Mouse (Mus musculus) thymus, postnatal 0 days (tissue): ENCODE measurements at regions not wholly inside any gene's neighbourhood (a gene's known extent, or its start where the extent isn't known, plus 50 kb on each side); places are given as distances from the start of the nearest gene placed in this dataset.
A peak's percentile ranks its signal among the peaks of the same experiment; 100 is the strongest.

Experiments used
- DNase-seq: peaks from one replicate; pipeline ENCODE4 v3.0.0-alpha.2; 2015; ENCODE audit warnings: low spot score

DNA sequence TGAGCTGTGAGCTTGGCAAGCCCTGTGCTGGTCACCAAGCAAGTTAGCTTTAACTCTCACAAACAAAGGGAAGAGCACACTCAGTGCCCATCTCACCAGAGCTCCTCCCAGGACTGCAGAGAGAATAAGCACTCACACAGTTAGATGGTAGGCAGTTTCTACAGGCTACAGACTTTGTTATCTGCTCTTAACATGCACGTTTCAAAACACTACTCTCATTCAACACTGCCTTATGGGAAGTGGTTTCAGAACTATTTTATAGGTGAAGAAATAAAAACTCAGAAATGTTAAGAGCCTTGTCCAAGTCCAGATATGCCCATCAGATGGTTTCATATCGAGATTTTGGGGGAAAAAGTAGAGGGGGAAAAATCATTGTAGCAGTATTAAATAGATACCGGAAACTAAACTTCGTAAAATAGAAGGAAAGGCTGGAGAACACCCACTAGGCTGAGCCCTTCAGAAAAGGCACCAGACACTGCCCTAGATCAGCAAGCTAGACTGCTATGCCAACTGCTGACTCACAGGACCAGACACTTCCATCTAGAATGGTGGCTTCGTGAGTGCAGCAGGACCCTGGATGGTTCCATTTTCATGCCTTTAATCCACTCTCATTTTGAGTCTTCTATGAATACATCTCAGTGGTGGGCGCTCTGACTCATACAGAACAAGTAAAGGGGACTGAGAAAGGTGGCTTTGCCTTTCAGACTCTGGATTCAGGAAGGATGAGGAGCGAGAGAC is 51.3 kb upstream of the Serbp1 start:
- peak; percentile 32 for DNase-seq

GRCm38 (mm10) chr6:67184662-67185061 is 53.3 kb upstream of the Serbp1 start:
- peak; percentile 71 for DNase-seq

- DNase-seq: peak; percentile 53
These were observed 54.3 kb upstream of the Serbp1 start for GRCm38 (mm10) chr6:67183481-67184215.

DNA sequence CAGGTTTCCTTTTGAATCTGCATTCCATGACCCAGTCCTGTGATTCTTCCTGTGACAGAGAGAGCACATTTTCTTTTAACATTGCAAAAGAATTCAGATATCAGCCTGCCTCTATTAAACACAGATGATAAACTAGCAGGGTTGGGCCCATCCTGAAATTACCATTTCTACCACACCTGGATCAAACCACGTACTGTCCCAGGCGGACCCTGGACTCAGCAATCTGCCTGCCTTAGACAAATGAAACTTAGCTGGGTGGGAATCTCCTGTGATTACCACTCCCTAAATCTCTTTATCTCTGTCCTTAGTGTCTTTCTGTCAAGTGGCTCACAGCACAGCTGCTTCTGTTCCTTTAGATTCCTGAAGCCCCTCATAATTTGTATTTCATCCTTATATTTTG is 55.5 kb upstream of the Serbp1 start:
- no peak for DNase-seq

DNA sequence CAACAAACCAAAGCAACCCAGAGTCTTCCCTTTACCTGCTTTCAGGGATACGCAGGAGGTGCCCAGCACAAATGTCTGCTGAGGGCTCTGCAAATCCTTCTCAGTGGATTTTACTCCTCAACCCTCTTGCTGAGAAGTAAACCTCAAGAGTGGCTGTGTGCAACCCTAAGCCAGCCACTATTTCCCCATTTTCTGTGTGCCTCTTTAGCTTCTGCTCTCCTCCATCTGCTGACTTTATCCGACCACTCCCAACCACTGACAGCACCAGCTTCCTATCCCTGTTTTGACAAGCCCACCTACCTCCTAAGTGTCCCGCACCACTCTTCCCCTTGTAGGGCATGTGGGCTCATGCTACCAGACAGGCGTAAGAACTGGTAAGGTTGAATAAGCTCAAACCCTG is 56.5 kb upstream of the Serbp1 start:
- no peak for DNase-seq

DNA sequence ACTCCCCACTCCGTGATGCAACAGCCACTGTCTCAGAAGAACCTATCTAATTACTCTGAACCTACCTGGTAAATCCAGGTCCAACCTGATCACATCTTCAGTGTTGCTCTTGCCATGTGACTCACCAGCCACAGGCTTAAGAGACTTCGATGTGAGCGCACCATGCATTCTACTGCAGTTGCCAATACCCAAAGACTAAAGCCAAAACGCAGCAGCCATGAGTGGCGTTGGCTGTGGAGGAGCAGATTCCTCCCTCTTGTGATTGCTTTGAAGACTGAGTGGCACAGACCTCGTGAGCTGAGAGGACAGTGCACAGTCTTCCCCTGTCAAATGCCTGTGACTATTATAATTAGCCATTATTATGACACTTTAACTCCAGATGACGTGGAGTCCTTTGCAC is 58.6 kb upstream of the Serbp1 start:
- DNase-seq: no peak

- DNase-seq: no peak
These were observed 59.4 kb upstream of the Serbp1 start for GRCm38 (mm10) chr6:67178531-67178930.

DNA sequence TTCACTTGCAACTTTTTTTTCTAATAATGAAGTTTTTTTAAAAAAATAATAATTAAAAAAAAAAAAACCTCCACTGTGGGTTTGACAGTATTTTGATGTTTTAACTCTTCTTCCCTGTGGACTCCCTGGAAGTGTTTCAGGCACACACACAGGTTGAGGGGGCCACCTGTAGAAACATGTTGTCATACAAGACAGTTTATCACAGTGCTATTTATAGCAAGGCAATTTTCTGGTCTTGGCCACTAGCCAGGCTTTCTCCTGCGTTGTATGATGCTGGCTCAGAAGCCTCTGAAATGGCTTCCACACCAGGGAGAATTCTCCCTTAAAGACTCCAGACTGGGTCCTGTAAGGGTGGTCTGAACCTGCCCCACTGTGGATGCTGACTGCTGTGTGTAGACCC is 59.9 kb upstream of the Serbp1 start:
- DNase-seq: no peak

DNA sequence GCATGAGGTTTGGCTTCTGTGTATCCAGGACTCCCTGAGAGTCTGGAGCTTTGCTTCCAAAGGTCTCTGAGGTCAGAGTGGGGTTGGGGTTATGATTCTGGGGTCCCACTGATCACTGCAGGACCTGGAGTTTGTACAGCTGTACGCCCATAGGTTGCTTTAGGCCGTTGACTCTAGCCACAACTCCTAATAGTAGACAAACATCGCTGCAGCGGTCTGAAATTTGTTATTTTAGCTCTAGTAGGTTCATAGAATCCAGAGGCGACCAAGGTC is 67.4 kb upstream of the Serbp1 start:
- DNase-seq: no peak

GRCm38 (mm10) chr6:67169873-67170673 is 67.9 kb upstream of the Serbp1 start:
- peak; percentile 81 for DNase-seq

DNA sequence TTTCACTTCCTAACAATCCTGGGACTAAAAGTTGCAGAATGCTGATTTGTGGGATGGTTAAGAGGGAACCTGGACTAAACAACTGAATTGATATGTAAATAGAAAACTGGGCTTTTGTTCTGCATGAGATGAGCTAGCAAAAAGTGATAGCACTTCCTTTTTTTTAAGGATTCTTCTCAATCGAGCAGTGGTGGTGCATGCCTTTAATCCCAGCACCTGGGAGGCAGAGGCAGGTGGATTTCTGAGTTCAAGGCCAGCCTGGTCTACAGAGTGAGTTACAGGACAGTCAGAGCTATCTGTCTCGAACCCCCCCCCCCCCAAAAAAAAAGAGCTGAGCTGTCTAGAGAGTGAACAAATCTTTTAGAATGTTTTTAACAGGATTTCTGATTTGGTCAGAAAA is 69.2 kb upstream of the Serbp1 start:
- DNase-seq: no peak

GRCm38 (mm10) chr6:67168031-67168777 is 69.8 kb upstream of the Serbp1 start:
- peak; percentile 14 for DNase-seq

- DNase-seq: no peak
These were observed 72.9 kb upstream of the Serbp1 start for GRCm38 (mm10) chr6:67165091-67165490.

GRCm38 (mm10) chr6:67163947-67164346 is 74.0 kb upstream of the Serbp1 start:
- DNase-seq: no peak

DNA sequence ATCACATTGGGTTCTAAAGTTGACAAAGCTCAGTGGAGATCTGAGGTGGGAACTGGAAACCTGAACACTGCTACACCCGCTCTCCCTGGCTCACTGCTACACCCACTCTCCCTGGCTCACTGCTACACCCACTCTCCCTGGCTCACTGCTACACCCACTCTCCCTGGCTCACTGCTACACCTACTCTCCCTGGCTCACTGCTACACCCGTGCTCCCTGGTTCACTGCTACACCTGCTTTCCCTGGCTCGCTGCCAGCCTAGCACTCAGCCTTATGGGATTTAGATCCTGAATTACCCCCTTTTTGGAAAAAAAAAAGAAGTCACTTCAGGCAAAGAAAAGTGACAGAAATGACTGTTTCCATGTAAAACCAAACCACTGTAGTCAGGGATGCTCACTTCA is 75.2 kb upstream of the Serbp1 start:
- DNase-seq: no peak

DNA sequence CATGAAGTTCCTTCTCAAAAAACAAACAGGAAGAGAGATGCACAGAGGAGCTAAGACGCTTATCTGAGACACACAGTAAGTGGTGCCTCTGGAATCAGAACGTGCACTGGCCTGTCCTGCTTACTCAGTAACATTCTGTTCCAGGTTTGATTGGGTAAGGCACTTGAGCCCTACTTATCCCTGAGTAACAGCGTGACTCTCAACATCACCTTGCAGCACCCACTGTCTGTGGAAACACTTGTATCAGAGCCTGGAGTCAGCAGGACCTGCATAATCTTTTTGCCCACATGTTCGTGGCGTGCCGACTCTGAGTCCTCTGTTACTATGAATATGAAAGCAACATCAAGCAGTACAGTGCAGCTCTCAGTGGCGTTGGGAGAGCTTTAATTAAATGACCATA is 76.4 kb upstream of the Serbp1 start:
- no peak for DNase-seq

DNA sequence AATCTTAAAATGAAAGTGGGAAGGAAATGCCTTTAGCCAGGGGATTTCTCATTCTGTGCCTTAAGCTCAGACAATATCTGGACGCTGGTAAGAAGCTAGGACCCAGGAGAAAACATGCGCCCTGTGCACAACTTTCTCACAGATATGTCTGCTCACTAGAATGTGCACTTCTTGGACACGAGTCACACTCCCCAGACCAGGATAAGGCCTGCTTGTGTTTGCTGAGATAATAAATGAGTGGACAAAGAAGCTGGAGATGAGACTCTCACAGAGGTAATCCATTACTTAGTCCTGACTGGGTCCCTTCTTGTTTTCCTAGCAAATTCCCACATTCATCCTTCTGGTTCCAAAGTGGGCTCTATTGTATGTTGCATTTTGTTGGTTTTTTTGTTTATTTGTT is 77.4 kb upstream of the Serbp1 start:
- no peak for DNase-seq

- DNase-seq: no peak
These were observed 78.1 kb upstream of the Serbp1 start for GRCm38 (mm10) chr6:67159726-67160523.

GRCm38 (mm10) chr6:67159224-67159623 is 78.8 kb upstream of the Serbp1 start:
- DNase-seq: no peak

GRCm38 (mm10) chr6:67158765-67159164 is 79.2 kb upstream of the Serbp1 start:
- peak; percentile 94 for DNase-seq
